In genomic region chr8:74073865-74074264, GRCm38 (mm10) we compare ENCODE assay signal across 24 mouse cellular contexts.
A peak's percentile ranks its signal among the peaks of the same experiment; 100 is the strongest.
DNase-seq lines count a peak whose midpoint lies in the region; ATAC-seq and TF ChIP-seq lines count a peak whose summit lies in the region.
"Had no signal": no experiment of that assay in that cellular context is flagged by ENCODE, and none has a peak within 500 bp of the region (broad histone marks: within the 10 kb centered on the region; RNA-seq: fewer than 3 reads in every experiment).

No protein-coding gene starts in this region.

- no peak for TF ChIP-seq CTCF in forebrain, postnatal 0 days (IDR thresholded peaks at IDR 0.05; ENCODE audit: low read depth)

- peak; percentile 0 to 3 for DNase-seq in cerebellum, postnatal 14 days
- DNase-seq in kidney, postnatal 14 days = peak; percentile 13
- DNase-seq in right cerebral cortex, postnatal 14 days = peak; percentile 4
- no peak for DNase-seq in right cerebral cortex, adult 2 months (ENCODE audit: low spot score in 2 of 2)
- peak; percentile 1 for DNase-seq in forebrain, postnatal 0 days
- DNase-seq: adrenal gland, postnatal 10 days; cerebellum, adult 11 months; gastrocnemius, postnatal 25 days; heart, postnatal 36 days; liver; lung, postnatal 36 days; right cerebral cortex, adult 18-20 months; thymus, postnatal 14 days had no signal

- H3K27ac ChIP-seq in kidney, embryonic 15.5 days = no peak overlapping the region
- H3K27ac ChIP-seq in forebrain, postnatal 0 days (ENCODE audit: low read depth, low read length) = no peak overlapping the region
- H3K27ac ChIP-seq in intestine, embryonic 16.5 days (ENCODE audit: low read length) = no peak overlapping the region
- H3K27ac ChIP-seq: embryonic facial prominence, embryonic 13.5 days; hindbrain, embryonic 13.5 days; left cerebral cortex, adult 2 months; liver, embryonic 15.5 days; lung, embryonic 15.5 days; midbrain, embryonic 15.5 days; neural tube, embryonic 13.5 days had no signal

- no peaks in the 10 kb centered on the region for H3K4me1 ChIP-seq in kidney, embryonic 15.5 days
- no peaks in the 10 kb centered on the region for H3K4me1 ChIP-seq in forebrain, postnatal 0 days (ENCODE audit: insufficient read depth)
- H3K4me1 ChIP-seq in intestine, embryonic 16.5 days (ENCODE audit: control insufficient read depth, insufficient read depth, low read length) = no peaks in the 10 kb centered on the region
- H3K4me1 ChIP-seq: embryonic facial prominence, embryonic 13.5 days; hindbrain, embryonic 13.5 days; liver, embryonic 15.5 days; lung, embryonic 15.5 days; midbrain, embryonic 15.5 days; neural tube, embryonic 13.5 days had no signal

- no peaks in the 10 kb centered on the region for H3K36me3 ChIP-seq in kidney, embryonic 15.5 days
- no peaks in the 10 kb centered on the region for H3K36me3 ChIP-seq in forebrain, postnatal 0 days (ENCODE audit: insufficient read depth)
- H3K36me3 ChIP-seq in intestine, embryonic 16.5 days (ENCODE audit: control insufficient read depth, insufficient read depth, low read length) = no peaks in the 10 kb centered on the region
- H3K36me3 ChIP-seq: embryonic facial prominence, embryonic 13.5 days; hindbrain, embryonic 13.5 days; liver, embryonic 15.5 days; lung, embryonic 15.5 days; midbrain, embryonic 15.5 days; neural tube, embryonic 13.5 days had no signal

- no peaks in the 10 kb centered on the region for H3K27me3 ChIP-seq in kidney, embryonic 15.5 days
- no peaks in the 10 kb centered on the region for H3K27me3 ChIP-seq in forebrain, postnatal 0 days (ENCODE audit: insufficient read depth, low read length)
- no peaks in the 10 kb centered on the region for H3K27me3 ChIP-seq in intestine, embryonic 16.5 days (replicated peaks; ENCODE audit: control insufficient read depth, insufficient read depth, low read length)
- H3K27me3 ChIP-seq: embryonic facial prominence, embryonic 13.5 days; hindbrain, embryonic 13.5 days; liver, embryonic 15.5 days; lung, embryonic 15.5 days; midbrain, embryonic 15.5 days; neural tube, embryonic 13.5 days had no signal

- WGBS in kidney, embryonic 15.5 days = 55% methylated on average over 3 of the region's 3 CpGs
- 26% methylated on average over 3 of the region's 3 CpGs for WGBS in forebrain, postnatal 0 days
- 52% methylated on average over 3 of the region's 3 CpGs for WGBS in intestine, embryonic 16.5 days

- no peak overlapping the region for H3K9ac ChIP-seq in kidney, embryonic 15.5 days
- no peak overlapping the region for H3K9ac ChIP-seq in forebrain, postnatal 0 days
- H3K9ac ChIP-seq in intestine, embryonic 16.5 days (ENCODE audit: low read depth, low read length) = no peak overlapping the region
- H3K9ac ChIP-seq: embryonic facial prominence, embryonic 13.5 days; hindbrain, embryonic 13.5 days; liver, embryonic 15.5 days; lung, embryonic 15.5 days; midbrain, embryonic 15.5 days; neural tube, embryonic 13.5 days had no signal

- ATAC-seq in cerebellum, adult (ENCODE audit: insufficient number of reproducible peaks, low FRiP score, low TSS enrichment) = no peak
- ATAC-seq in kidney, embryonic 15.5 days (replicated peaks; ENCODE audit: low FRiP score) = no peak
- no peak for ATAC-seq in forebrain, postnatal 0 days
- no peak for ATAC-seq in intestine, embryonic 16.5 days
- ATAC-seq: midbrain, embryonic 15.5 days had no signal

- no peak overlapping the region for H3K4me3 ChIP-seq in kidney, embryonic 15.5 days (replicated peaks)
- H3K4me3 ChIP-seq in forebrain, postnatal 0 days (ENCODE audit: low read depth, low read length) = no peak overlapping the region
- H3K4me3 ChIP-seq in intestine, embryonic 16.5 days (ENCODE audit: low read length) = no peak overlapping the region
- H3K4me3 ChIP-seq: embryonic facial prominence, embryonic 13.5 days; hindbrain, embryonic 13.5 days; left cerebral cortex, adult 2 months; liver, embryonic 15.5 days; lung, embryonic 15.5 days; midbrain, embryonic 15.5 days; myocyte; neural tube, embryonic 13.5 days had no signal

- H3K4me2 ChIP-seq in kidney, embryonic 15.5 days = no peak overlapping the region
- H3K4me2 ChIP-seq in forebrain, postnatal 0 days (ENCODE audit: low read depth) = no peak overlapping the region
- no peak overlapping the region for H3K4me2 ChIP-seq in intestine, embryonic 16.5 days (ENCODE audit: low read depth, low read length)
- H3K4me2 ChIP-seq: embryonic facial prominence, embryonic 13.5 days; hindbrain, embryonic 13.5 days; liver, embryonic 15.5 days; lung, embryonic 15.5 days; midbrain, embryonic 15.5 days; neural tube, embryonic 13.5 days had no signal

- H3K9me3 ChIP-seq in kidney, embryonic 15.5 days (replicated peaks) = no peaks in the 10 kb centered on the region
- H3K9me3 ChIP-seq in forebrain, postnatal 0 days (ENCODE audit: low read length) = no peaks in the 10 kb centered on the region
- H3K9me3 ChIP-seq in intestine, embryonic 16.5 days (ENCODE audit: control insufficient read depth, low read length) = no peaks in the 10 kb centered on the region
- H3K9me3 ChIP-seq: embryonic facial prominence, embryonic 13.5 days; hindbrain, embryonic 13.5 days; liver, embryonic 15.5 days; lung, embryonic 15.5 days; midbrain, embryonic 15.5 days; neural tube, embryonic 13.5 days had no signal

Comparison
In these comparisons a context has a peak if more than half of its experiments do, and no peak if none do; other contexts are left out.
1. DNase-seq: peak in cerebellum, postnatal 14 days (2 of 2), kidney, postnatal 14 days (single experiment), right cerebral cortex, postnatal 14 days (single experiment) and forebrain, postnatal 0 days (single experiment); none in right cerebral cortex, adult 2 months (0 of 2).